Mouse (Mus musculus) forebrain, embryonic 16.5 days (tissue): ENCODE measurements around the gene Wdr82. TPM values are rescaled to one million over a fixed set of nuclear protein-coding genes. Genes with fewer than 3 reads are reported as not detected.
"Not testable (repeated sequence)": the region's sequence is repeated elsewhere in the genome, so short reads cannot be mapped to it uniquely, and the experiment has no call there.

Source experiments
- ATAC-seq: fragments of 200-750 bp; cut with Nextera tagmentation; 2 replicates; pipeline ENCODE4 v1.8.0; 2017; ENCODE audit warnings: mild to moderate bottlenecking, moderate library complexity
- H3K27ac ChIP-seq: fragments of 300-500 bp; sonication (generic); 2 replicates; pipeline ENCODE4 v1.5.1; 2014; ENCODE audit warnings: low read length, control low read depth
- H3K27me3 ChIP-seq: fragments of 300-500 bp; sonication (generic); replicated peaks from 2 replicates; pipeline ENCODE4 v1.6.1; 2014; ENCODE audit warnings: low read length; ENCODE audit not compliant: control insufficient read depth, insufficient read depth
- H3K36me3 ChIP-seq: fragments of 300-500 bp; sonication (generic); 2 replicates; pipeline ENCODE4 v1.6.1; 2014; ENCODE audit not compliant: control insufficient read depth, insufficient read depth
- H3K4me1 ChIP-seq: fragments of 300-500 bp; sonication (generic); replicated peaks from 2 replicates; pipeline ENCODE4 v1.6.1; 2014; ENCODE audit warnings: low read length; ENCODE audit not compliant: control insufficient read depth, insufficient read depth
- H3K4me2 ChIP-seq: fragments of 300-500 bp; sonication (generic); 2 replicates; pipeline ENCODE4 v1.6.1; 2014; ENCODE audit warnings: mild to moderate bottlenecking, low read length, control low read depth
- H3K4me3 ChIP-seq: fragments of 300-500 bp; sonication (generic); replicated peaks from 2 replicates; pipeline ENCODE4 v1.5.1; 2014; ENCODE audit warnings: mild to moderate bottlenecking, low read length, control low read depth
- H3K9ac ChIP-seq: fragments of 300-500 bp; sonication (generic); replicated peaks from 2 replicates; pipeline ENCODE4 v1.6.1; 2014; ENCODE audit warnings: low read depth, low read length, control low read depth
- H3K9me3 ChIP-seq: fragments of 300-500 bp; sonication (generic); 2 replicates; pipeline ENCODE4 v1.6.1; 2016; ENCODE audit warnings: low read length; ENCODE audit not compliant: control insufficient read depth
- WGBS: fragments of 180-500 bp; shearing (Covaris S2); extraction: QIAGEN DNeasy Blood & Tissue Kit; methylation state at CpG from one replicate; pipeline ENCODE4 v1.1.7; 2014; 5-methylcytosine and 5-hydroxymethylcytosine counted together
- polyA plus RNA-seq: library from polyadenylated mRNA; unstranded; fragments of >200 nt; fragmentation: Nextera tagmentation; extraction: Ambion mirVana; gene quantifications from 2 replicates; pipeline ENCODE4 v1.2.1, GENCODE M21; 2015

Wdr82 gene
- polyA plus RNA-seq, 1 experiment from 2014 or later = 41.6 TPM

DNA sequence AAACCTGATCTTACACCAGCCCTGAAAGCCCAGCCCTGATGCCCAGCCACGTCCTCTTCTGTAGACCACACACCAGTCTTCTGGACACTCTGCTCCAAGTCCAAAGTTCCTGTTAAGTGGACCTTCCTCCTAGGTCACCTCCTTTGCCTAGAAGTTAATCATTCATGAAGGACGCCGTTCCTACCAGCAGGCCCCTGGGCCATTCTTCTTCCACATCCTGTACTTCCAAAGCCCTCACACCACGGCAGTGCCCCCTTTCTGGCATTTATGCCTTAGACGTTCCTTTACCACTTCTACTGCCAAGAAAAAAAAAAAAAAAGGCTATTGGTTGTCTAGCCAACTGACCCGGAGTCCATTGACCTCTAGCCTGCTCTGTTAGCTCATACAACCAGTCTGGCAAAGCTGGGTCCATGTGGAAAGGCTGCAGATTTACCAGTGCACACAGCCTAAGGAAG is 12.7 kb upstream of the Wdr82 start, which contains the start of gene Glyctk:
Glyctk (minus strand) TSS at position 102 of the 455 bp plus-strand sequence.
- H3K27ac ChIP-seq = no peak within 1 kb of the TSS
- H3K9ac ChIP-seq = no peak within 1 kb of the TSS

DNA sequence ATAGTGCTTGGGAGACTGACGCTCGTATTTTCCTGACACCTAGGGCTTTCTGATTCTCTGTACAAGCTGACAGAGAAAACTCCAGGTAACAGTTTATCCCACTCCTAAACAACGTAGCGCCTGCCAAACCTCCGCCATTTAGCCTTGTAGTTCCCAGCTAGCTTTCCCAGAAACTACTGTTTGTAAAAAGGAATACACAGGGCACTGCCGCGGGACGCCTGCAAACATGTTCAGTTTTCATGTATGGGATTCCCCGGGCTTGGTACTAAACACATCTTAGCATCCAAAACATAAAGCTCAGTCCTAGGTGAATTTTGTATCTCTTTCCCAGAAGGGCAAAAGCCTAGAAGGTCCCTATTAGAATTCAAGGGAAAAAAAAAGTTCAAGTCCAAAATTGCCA is 11.5 kb upstream of the Wdr82 start:
- Histone ChIP-seq H3K27ac (no peak overlapping the region), H3K4me1 (peaks cover 12% of the 10 kb centered on the region), H3K4me3 (no peak overlapping the region)

More for the DNA sequence above, 12.7 kb upstream of the Wdr82 start, which contains the start of gene Glyctk:
- Histone ChIP-seq H3K4me2 (no peak within 1 kb of the TSS), H3K9me3 (no peaks in the 10 kb centered on the region), H3K4me1 (peaks cover 12% of the 10 kb centered on the region), H3K36me3 (no peaks in the 10 kb centered on the region), H3K27me3 (peaks cover 4% of the 10 kb centered on the region; the same call in 1 of the 2 replicates), H3K4me3 (no peak within 1 kb of the TSS)
- WGBS = 82% methylated on average over 6 of the region's 6 CpGs
- no peak for ATAC-seq

DNA sequence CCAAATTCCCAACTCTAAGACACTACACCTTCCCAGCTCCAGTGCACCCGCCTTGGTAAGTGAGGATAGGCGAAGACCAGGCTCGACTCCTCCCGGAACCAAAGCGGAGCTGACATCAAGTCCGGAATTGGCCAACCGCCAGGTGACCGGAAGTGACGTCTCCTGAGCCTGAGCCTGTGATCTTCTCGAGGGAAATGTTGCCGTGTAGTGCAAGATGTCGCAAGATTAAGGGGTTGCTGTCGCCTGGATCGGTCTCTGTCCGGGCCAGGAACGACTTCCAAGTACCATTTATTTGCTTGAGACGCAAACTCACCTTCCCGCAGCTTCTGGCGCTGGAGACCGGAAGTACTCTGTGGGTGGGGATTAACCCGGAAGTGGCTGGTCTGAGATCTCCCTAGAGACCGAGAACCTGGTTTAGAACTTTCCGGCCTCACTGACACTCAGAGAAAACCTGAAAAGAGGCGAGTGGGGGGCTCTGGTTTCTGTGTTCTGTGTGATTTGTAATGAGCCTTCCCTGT is 10.9 kb upstream of the Wdr82 start:
- Histone ChIP-seq H3K27ac (peak overlapping the region; percentile 84), H3K4me1 (peaks cover 12% of the 10 kb centered on the region), H3K9ac (peak overlapping the region; percentile 58), H3K36me3 (no peaks in the 10 kb centered on the region), H3K9me3 (no peaks in the 10 kb centered on the region), H3K27me3 (peaks cover 6% of the 10 kb centered on the region; the same call in 1 of the 2 replicates), H3K4me2 (peak overlapping the region; percentile 88), H3K4me3 (peak overlapping the region; percentile 53)
- ATAC-seq = peak; percentile 51
- 3% methylated on average over 24 of the region's 24 CpGs for WGBS

More for the DNA sequence above, 11.5 kb upstream of the Wdr82 start:
- Histone ChIP-seq H3K9ac (no peak overlapping the region), H3K4me2 (peak overlapping the region; percentile 88), H3K36me3 (no peaks in the 10 kb centered on the region), H3K27me3 (peaks cover 6% of the 10 kb centered on the region; the same call in 1 of the 2 replicates), H3K9me3 (no peaks in the 10 kb centered on the region)
- 81% methylated on average over 9 of the region's 9 CpGs for WGBS
- ATAC-seq = no peak

GRCm38 (mm10) chr9:106160426-106160825 is 10.3 kb upstream of the Wdr82 start:
- no peak for ATAC-seq
- peak overlapping the region; percentile 88 for H3K4me2 ChIP-seq
- H3K36me3 ChIP-seq = no peaks in the 10 kb centered on the region
- 39% methylated on average over 5 of the region's 5 CpGs for WGBS
- no peaks in the 10 kb centered on the region for H3K9me3 ChIP-seq
- peak overlapping the region; percentile 53 for H3K4me3 ChIP-seq
- H3K9ac ChIP-seq = peak overlapping the region; percentile 58
- H3K4me1 ChIP-seq = peaks cover 11% of the 10 kb centered on the region
- peak overlapping the region; percentile 84 for H3K27ac ChIP-seq
- peaks cover 4% of the 10 kb centered on the region; the same call in 1 of the 2 replicates for H3K27me3 ChIP-seq

- Histone ChIP-seq H3K9me3 (no peaks in the 10 kb centered on the region), H3K4me1 (peaks cover 6% of the 10 kb centered on the region), H3K4me2 (no peak overlapping the region), H3K27ac (no peak overlapping the region), H3K9ac (no peak overlapping the region), H3K36me3 (no peaks in the 10 kb centered on the region), H3K27me3 (peaks cover 2% of the 10 kb centered on the region; the same call in 1 of the 2 replicates), H3K4me3 (no peak overlapping the region)
- 83% methylated on average over 2 of the region's 2 CpGs for WGBS
- ATAC-seq = no peak
Observed at GRCm38 (mm10) chr9:106166709-106167108, 4.0 kb upstream of the Wdr82 start.

- no peak for ATAC-seq
- no peaks in the 10 kb centered on the region for H3K36me3 ChIP-seq
- H3K4me2 ChIP-seq = no peak overlapping the region
- H3K9ac ChIP-seq = no peak overlapping the region
- H3K27ac ChIP-seq = no peak overlapping the region
- 79% methylated on average over 3 of the region's 3 CpGs for WGBS
- no peaks in the 10 kb centered on the region for H3K9me3 ChIP-seq
- no peak overlapping the region for H3K4me3 ChIP-seq
- H3K4me1 ChIP-seq = peaks cover 6% of the 10 kb centered on the region
- 0 out of 2 replicates have a peak, but pooled peaks cover 2% of the 10 kb centered on the region for H3K27me3 ChIP-seq
Observed at GRCm38 (mm10) chr9:106167241-106167640, 3.5 kb upstream of the Wdr82 start.

DNA sequence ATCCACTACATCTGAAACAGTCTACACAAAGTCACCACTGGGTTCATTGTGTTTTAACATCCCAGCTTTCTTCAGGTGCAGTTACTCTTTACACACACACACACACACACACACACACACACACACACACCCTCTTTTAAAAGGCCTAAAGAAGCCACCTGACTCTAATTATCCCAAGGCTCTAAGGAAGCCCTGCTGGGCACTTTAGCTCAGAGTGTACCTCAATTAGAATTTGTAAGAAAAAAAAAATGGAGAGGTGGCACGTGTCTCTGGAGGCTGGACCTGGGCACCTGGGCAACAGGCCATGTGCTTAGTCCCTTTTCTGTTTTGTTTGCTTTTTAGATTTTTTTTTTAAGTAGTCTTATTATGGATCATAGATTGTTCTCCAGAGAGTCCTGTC is 3.0 kb upstream of the Wdr82 start:
- Histone ChIP-seq H3K4me2 (no peak overlapping the region), H3K9me3 (no peaks in the 10 kb centered on the region), H3K36me3 (no peaks in the 10 kb centered on the region), H3K4me3 (no peak overlapping the region), H3K4me1 (peaks cover 6% of the 10 kb centered on the region), H3K27ac (no peak overlapping the region), H3K27me3 (0 out of 2 replicates have a peak, but pooled peaks cover 2% of the 10 kb centered on the region), H3K9ac (no peak overlapping the region)
- no peak for ATAC-seq
- WGBS = 3% methylated on average over 1 of the region's 1 CpGs

DNA sequence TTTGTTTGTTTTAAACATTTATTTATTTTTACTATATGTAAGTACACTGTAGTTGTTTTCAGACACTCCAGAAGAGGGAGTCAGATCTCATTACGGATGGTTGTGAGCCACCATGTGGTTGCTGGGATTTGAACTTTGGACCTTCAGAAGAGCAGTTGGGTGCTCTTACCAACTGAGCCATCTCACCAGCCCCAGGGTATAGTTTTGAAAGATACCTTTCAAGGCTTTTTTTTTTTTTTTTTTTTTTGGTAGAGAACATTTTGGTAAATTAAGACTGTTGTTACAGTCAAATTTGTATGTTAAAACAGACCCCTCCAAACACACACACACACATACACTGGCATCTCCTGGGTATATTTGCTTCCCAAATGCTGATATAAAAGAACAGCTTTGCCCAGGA is 1.7 kb upstream of the Wdr82 start:
- peaks cover 18% of the 10 kb centered on the region for H3K4me1 ChIP-seq
- not testable (repeated sequence) for H3K9ac ChIP-seq, H3K4me2 ChIP-seq, H3K4me3 ChIP-seq, H3K36me3 ChIP-seq, H3K27ac ChIP-seq, H3K27me3 ChIP-seq, ATAC-seq, H3K9me3 ChIP-seq
- WGBS = 79% methylated on average over 1 of the region's 1 CpGs

- peak overlapping the region; percentile 81 for H3K4me3 ChIP-seq
- ATAC-seq = no peak
- H3K27ac ChIP-seq = no peak overlapping the region
- H3K9me3 ChIP-seq = no peaks in the 10 kb centered on the region
- H3K27me3 ChIP-seq = no peaks in the 10 kb centered on the region
- 28% methylated on average over 6 of the region's 6 CpGs for WGBS
- no peaks in the 10 kb centered on the region for H3K36me3 ChIP-seq
- no peak overlapping the region for H3K9ac ChIP-seq
- peak overlapping the region; percentile 73 for H3K4me2 ChIP-seq
- H3K4me1 ChIP-seq = peaks cover 26% of the 10 kb centered on the region
Observed at GRCm38 (mm10) chr9:106169917-106170316, 811 bp upstream of the Wdr82 start.
